Mouse (Mus musculus) G1E (cell line): ENCODE results near the gene Sptb. TPM values are rescaled to one million over a fixed set of nuclear protein-coding genes. Genes with fewer than 3 reads are reported as not detected.

Experiments used
- ATAC-seq: 2 replicates; pipeline ENCODE4 v1.8.0; 2016; ENCODE audit warnings: mild to moderate bottlenecking; ENCODE audit not compliant: insufficient number of reproducible peaks, poor library complexity, low FRiP score, severe bottlenecking; ENCODE audit errors: extremely low read depth
- DNase-seq: peaks from one replicate; pipeline ENCODE4 v3.0.0; 2012; ENCODE audit warnings: low spot score
- H3K27me3 ChIP-seq: 2 replicates; pipeline ENCODE4 v1.6.1; 2012; ENCODE audit warnings: mild to moderate bottlenecking, low read length, inconsistent platforms; ENCODE audit not compliant: insufficient read depth
- H3K36me3 ChIP-seq: replicated peaks from 2 replicates; pipeline ENCODE3; 2012; ENCODE audit warnings: mild to moderate bottlenecking, inconsistent platforms
- H3K4me1 ChIP-seq: 2 replicates; pipeline ENCODE4 v1.6.1; 2012; ENCODE audit warnings: low read depth, low read length, inconsistent platforms, mixed read lengths; ENCODE audit not compliant: insufficient read depth
- H3K4me3 ChIP-seq: 2 replicates; pipeline ENCODE4 v1.5.1; 2012; ENCODE audit warnings: low read depth, mild to moderate bottlenecking, inconsistent platforms, low read length, moderate library complexity, mixed read lengths
- H3K9me3 ChIP-seq: replicated peaks from 2 replicates; pipeline ENCODE4 v1.6.1; 2012; ENCODE audit warnings: inconsistent platforms
- CTCF ChIP-seq: IDR thresholded peaks from 2 replicates; pipeline ENCODE4 v1.5.1; 2012; ENCODE audit warnings: low read depth, low read length, inconsistent platforms, mixed read lengths
- GATA1 ChIP-seq: IDR thresholded peaks from 2 replicates; pipeline ENCODE4 v1.6.1; 2012; ENCODE audit warnings: borderline replicate concordance, low read length, inconsistent platforms, mixed read lengths
- GATA2 ChIP-seq: IDR thresholded peaks from 2 replicates; pipeline ENCODE4 v1.6.1; 2012; ENCODE audit warnings: low read depth, low read length, inconsistent platforms, borderline replicate concordance
- POLR2AphosphoS5 ChIP-seq: IDR thresholded peaks from 2 replicates; pipeline ENCODE4 v1.6.1; 2012; ENCODE audit warnings: low read depth, low read length, inconsistent platforms; ENCODE audit not compliant: insufficient replicate concordance
- TAL1 ChIP-seq: conservative IDR thresholded peaks from 2 replicates; pipeline ENCODE4 v1.6.1; 2012; ENCODE audit warnings: low read depth, low read length, inconsistent platforms, mixed read lengths
- polyA plus RNA-seq: library from polyadenylated mRNA; stranded (reverse); fragments of >175 nt; gene quantifications from 2 replicates; pipeline ENCODE4 v1.2.3, GENCODE M21; 2012
- total RNA-seq, 2 experiments: library from RNA; stranded (forward) in 1 of 2; stranded (reverse) in 1 of 2; fragments of 200-1000 nt in 1 of 2; fragments of >200 nt in 1 of 2; fragmentation: Nextera tagmentation in 1 of 2; gene quantifications; 2 replicates each; pipeline ENCODE4 v1.2.3; 2014 to 2017

Sptb gene
- total and polyA plus RNA-seq, 3 experiments, result 78.7 to 231 (median 169) TPM

DNA sequence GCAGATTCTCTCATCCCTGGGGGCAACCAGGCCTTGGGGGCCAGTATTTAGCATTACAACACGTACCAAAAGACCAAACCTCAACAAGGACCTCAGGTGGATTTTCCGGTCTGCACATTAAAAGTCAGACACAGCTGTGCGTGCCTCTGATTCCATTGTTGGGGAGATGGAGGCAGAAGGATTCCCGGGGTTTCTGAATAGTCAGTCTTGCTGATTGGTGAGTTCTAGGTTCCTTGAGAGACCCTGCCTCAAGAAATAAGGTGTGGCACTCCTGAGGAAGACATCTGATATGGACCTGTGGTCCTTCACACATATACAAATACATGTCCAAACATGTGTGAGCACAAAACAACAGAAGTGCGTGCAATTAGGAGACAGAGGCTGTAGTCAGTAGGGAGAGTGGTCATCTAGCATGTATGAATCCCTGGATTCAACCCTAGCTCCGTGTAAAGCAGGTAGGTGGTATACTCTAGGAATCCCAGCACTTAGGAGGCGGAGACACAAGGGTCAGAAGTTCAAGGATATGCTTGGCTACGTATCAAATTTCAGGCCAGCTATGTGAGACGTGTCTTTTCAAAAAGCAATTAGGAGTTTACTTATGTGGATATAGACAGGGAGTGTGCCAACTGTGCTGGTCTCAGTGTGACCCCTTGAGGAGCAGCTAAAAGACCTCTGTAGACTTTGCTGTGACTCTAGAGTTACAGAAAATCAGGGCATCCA lies 140.0 kb downstream of the Sptb start:
- peaks cover 65% of the 10 kb centered on the region for H3K27me3 ChIP-seq
- TF ChIP-seq GATA1 (no peak), POLR2AphosphoS5 (no peak), TAL1 (no peak), GATA2 (no peak)
- no peak overlapping the region for H3K4me3 ChIP-seq
- no peaks in the 10 kb centered on the region for H3K9me3 ChIP-seq
- peaks cover 42% of the 10 kb centered on the region for H3K36me3 ChIP-seq
- DNase-seq, result no peak
- no peak for ATAC-seq
- peaks cover 13% of the 10 kb centered on the region for H3K4me1 ChIP-seq

DNA sequence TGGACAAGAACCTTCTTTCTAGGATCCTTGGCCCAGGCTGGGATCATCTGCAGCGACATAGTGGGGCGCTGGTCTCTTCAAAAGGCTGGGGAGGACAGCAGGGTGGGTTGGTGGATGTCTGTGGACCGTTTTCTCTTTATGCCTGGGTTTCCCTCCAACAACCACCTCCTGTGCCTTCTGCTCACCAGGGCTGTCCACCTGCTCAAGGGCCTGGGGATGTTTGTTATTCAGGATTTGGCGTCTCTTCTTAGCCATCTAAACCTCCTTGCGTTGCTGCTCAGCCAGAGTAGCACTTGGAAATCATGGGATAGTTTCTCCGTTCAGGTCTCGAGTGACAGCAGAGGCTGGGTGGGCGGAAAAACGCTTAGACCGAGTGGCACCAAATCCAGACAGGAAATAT lies 144.1 kb downstream of the Sptb start:
- H3K36me3 ChIP-seq, result peaks cover 47% of the 10 kb centered on the region
- ATAC-seq, result no peak

DNA sequence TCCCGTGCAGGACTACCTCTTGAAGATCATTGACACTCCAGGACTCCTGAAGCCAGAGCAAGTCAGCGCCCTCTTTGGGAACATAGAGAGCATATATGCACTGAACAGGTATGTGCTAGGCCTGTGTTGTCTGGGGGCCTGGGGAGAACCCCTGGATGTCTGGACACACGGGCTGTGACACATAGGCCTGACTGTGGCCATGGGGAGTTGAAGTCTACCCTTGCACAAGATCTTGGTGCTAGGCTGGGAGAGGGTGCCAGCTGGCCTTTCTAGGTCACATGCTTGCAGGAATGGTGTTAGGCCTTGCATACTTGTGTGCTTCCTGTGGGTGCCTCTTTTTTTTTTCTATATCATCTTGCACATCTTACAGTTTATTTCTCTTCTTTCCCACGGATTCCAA lies 148.2 kb downstream of the Sptb start:
- TF ChIP-seq TAL1 (no peak), GATA1 (no peak), GATA2 (no peak), POLR2AphosphoS5 (no peak), CTCF (no peak)
- Histone ChIP-seq H3K27me3 (peaks cover 65% of the 10 kb centered on the region), H3K36me3 (peaks cover 50% of the 10 kb centered on the region), H3K4me3 (no peak overlapping the region), H3K4me1 (no peaks in the 10 kb centered on the region; the same call in 1 of the 2 replicates), H3K9me3 (no peaks in the 10 kb centered on the region)
- DNase-seq, result no peak
- no peak for ATAC-seq

More for the DNA sequence above, 144.1 kb downstream of the Sptb start:
- Histone ChIP-seq H3K4me3 (no peak overlapping the region), H3K27me3 (peaks cover 58% of the 10 kb centered on the region), H3K9me3 (no peaks in the 10 kb centered on the region), H3K4me1 (no peaks in the 10 kb centered on the region)
- DNase-seq, result no peak
- no peak for TF ChIP-seq POLR2AphosphoS5

DNA sequence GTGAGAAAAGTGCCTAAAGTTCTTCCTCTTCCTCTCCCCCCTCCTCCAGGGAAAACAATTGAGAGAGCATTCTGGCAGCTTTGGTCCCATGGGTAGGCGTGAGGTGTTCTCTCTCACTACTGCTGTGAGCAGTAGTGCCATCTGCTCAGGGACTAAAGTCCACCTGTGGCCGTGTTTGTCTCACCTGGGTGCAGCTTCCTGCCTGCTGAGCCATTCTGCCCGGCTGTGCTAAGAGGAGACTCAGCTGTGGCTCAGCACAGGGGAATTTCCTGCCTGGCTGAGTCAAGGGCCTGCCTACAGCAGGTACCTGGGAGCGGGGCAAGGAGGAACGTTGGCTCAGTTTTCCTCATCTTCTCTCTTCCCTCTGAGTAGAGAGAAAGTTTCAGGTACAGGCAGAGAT lies 152.1 kb downstream of the Sptb start:
- Histone ChIP-seq H3K27me3 (peaks cover 70% of the 10 kb centered on the region), H3K4me3 (no peak overlapping the region), H3K36me3 (peaks cover 21% of the 10 kb centered on the region), H3K4me1 (peaks cover 9% of the 10 kb centered on the region; the same call in 1 of the 2 replicates), H3K9me3 (no peaks in the 10 kb centered on the region)
- DNase-seq, result no peak
- no peak for ATAC-seq
- TF ChIP-seq CTCF (no peak), GATA1 (no peak), POLR2AphosphoS5 (no peak), GATA2 (no peak), TAL1 (no peak)

DNA sequence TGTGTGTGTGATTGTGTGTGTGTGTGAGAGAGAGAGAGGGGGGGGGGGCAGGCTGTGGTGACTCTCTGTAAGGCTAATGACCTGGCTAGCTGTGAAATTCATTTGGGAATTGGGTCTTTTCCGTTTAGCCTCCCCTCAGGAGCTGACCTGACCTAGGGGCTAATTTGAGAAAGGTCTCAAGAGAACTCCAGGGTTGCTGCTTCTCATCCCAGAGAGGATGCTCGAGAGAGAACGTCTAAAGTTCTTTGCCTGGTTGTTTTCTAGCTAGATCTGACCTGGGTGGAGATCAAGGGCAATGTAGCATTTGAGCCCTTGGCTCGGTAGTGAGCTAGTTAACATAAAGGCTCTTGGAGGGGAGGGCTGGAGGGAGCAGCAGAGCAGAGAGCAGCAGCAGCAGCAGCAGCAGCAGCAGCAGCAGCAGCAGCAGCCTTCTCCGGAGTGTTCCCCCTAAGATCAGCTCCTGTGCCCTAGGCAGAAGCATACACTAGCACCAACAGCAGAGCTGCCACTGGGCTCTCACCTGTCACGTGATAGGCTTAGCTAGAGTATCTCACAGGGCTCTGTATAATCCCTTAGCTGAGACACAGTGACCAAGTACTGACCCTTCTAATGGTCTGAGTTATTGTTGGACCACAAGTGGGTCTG lies 153.5 kb downstream of the Sptb start:
- no peak for TF ChIP-seq GATA1
- TF ChIP-seq GATA2, result no peak
- no peak for TF ChIP-seq CTCF
- no peak for ATAC-seq
- DNase-seq, result no peak
- no peak overlapping the region for H3K4me3 ChIP-seq
- H3K36me3 ChIP-seq, result peaks cover 13% of the 10 kb centered on the region
- H3K27me3 ChIP-seq, result peaks cover 68% of the 10 kb centered on the region
- H3K9me3 ChIP-seq, result no peaks in the 10 kb centered on the region
- peaks cover 19% of the 10 kb centered on the region; the same call in 1 of the 2 replicates for H3K4me1 ChIP-seq

DNA sequence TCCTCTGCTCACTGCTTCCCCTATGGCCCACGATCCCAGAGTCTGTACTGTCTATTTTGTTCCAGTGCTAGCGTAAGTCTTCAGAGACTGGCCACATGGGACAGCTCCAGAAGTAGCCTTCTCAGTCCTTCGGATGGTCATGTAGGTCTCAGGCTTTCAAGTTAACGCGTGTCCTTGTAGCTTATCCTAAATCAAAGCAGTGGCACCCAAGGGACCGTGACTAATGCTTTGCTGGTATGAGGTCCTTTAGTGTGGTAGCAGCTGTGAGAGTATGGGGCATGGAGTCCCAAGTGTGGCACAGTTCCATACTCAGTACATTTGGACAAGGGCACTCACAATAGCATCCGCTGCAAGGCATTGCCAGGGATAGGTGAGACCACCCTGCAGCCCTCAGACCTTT lies 154.2 kb downstream of the Sptb start:
- ATAC-seq (no peak), DNase-seq (no peak)
- Histone ChIP-seq H3K36me3 (peaks cover 10% of the 10 kb centered on the region), H3K27me3 (peaks cover 67% of the 10 kb centered on the region), H3K4me1 (peaks cover 19% of the 10 kb centered on the region; the same call in 1 of the 2 replicates), H3K4me3 (no peak overlapping the region), H3K9me3 (no peaks in the 10 kb centered on the region)
- TF ChIP-seq TAL1 (no peak), POLR2AphosphoS5 (no peak), GATA1 (no peak), GATA2 (no peak), CTCF (no peak)
